Mouse (Mus musculus) kidney, postnatal 0 days (tissue): ENCODE measurements around the gene Tedc1. TPM values are rescaled to one million over a fixed set of nuclear protein-coding genes. Genes with fewer than 3 reads are reported as not detected.

Experiments
- ATAC-seq: fragments of 200-750 bp; cut with Nextera tagmentation; replicated peaks from 2 replicates; pipeline ENCODE4 v1.8.0; 2017; ENCODE audit warnings: low read depth, moderate number of reproducible peaks, moderate TSS enrichment, moderate library complexity; ENCODE audit not compliant: low FRiP score
- DNase-seq: peaks from one replicate; pipeline ENCODE4 v3.0.0-alpha.2; 2016; ENCODE audit warnings: low spot score
- H3K27ac ChIP-seq: fragments of 300-500 bp; sonication (generic); 2 replicates; pipeline ENCODE4 v1.5.1; 2014; ENCODE audit warnings: mild to moderate bottlenecking
- H3K27me3 ChIP-seq: fragments of 300-500 bp; sonication (generic); 2 replicates; pipeline ENCODE4 v1.6.1; 2014; ENCODE audit warnings: low read length, mixed read lengths; ENCODE audit not compliant: insufficient read depth
- H3K36me3 ChIP-seq: fragments of 300-500 bp; sonication (generic); 2 replicates; pipeline ENCODE4 v1.6.1; 2014; ENCODE audit warnings: low read length, mixed read lengths; ENCODE audit not compliant: insufficient read depth
- H3K4me1 ChIP-seq: fragments of 300-500 bp; sonication (generic); replicated peaks from 2 replicates; pipeline ENCODE4 v1.6.1; 2014; ENCODE audit warnings: antibody characterized with exemption, low read length, mixed read lengths; ENCODE audit not compliant: insufficient read depth
- H3K4me2 ChIP-seq: fragments of 300-500 bp; sonication (generic); 2 replicates; pipeline ENCODE4 v1.6.1; 2014; ENCODE audit warnings: mild to moderate bottlenecking, low read length, moderate library complexity, mixed read lengths
- H3K4me3 ChIP-seq: fragments of 300-500 bp; sonication (generic); replicated peaks from 2 replicates; pipeline ENCODE4 v1.5.1; 2014; ENCODE audit warnings: low read depth, low read length
- H3K9ac ChIP-seq: fragments of 300-500 bp; sonication (generic); 2 replicates; pipeline ENCODE4 v1.6.1; 2014; ENCODE audit warnings: low read depth, low read length
- H3K9me3 ChIP-seq: fragments of 300-500 bp; sonication (generic); replicated peaks from 2 replicates; pipeline ENCODE4 v1.6.1; 2016; ENCODE audit warnings: low read length, inconsistent platforms, mixed read lengths
- CTCF ChIP-seq: IDR thresholded peaks from 2 replicates; pipeline ENCODE4 v1.5.1; 2016; ENCODE audit warnings: antibody characterized with exemption, low read depth, mild to moderate bottlenecking, moderate library complexity
- WGBS: fragments of 180-500 bp; shearing (Covaris S2); extraction: QIAGEN DNeasy Blood & Tissue Kit; methylation state at CpG from one replicate; pipeline ENCODE4 v1.1.7; 2014; 5-methylcytosine and 5-hydroxymethylcytosine counted together
- polyA plus RNA-seq: library from polyadenylated mRNA; unstranded; fragments of >200 nt; fragmentation: Nextera tagmentation; extraction: Ambion mirVana; gene quantifications from 2 replicates; pipeline ENCODE4 v1.2.1, GENCODE M21; 2015

Tedc1 gene
- polyA plus RNA-seq, 1 experiment from 2014 or later, result 14.8 TPM

GRCm38 (mm10) chr12:113133861-113134403 lies 22.3 kb upstream of the Tedc1 start:
- Histone ChIP-seq H3K27ac (no peak overlapping the region), H3K4me2 (no peak overlapping the region), H3K4me1 (no peaks in the 10 kb centered on the region), H3K4me3 (no peak overlapping the region), H3K9ac (no peak overlapping the region), H3K36me3 (peaks cover 85% of the 10 kb centered on the region), H3K27me3 (no peaks in the 10 kb centered on the region), H3K9me3 (no peaks in the 10 kb centered on the region)
- no peak for DNase-seq
- no peak for TF ChIP-seq CTCF
- 71% methylated on average over 5 of the region's 5 CpGs for WGBS
- ATAC-seq, result no peak

GRCm38 (mm10) chr12:113134502-113134901 lies 21.7 kb upstream of the Tedc1 start:
- Histone ChIP-seq H3K9me3 (no peaks in the 10 kb centered on the region), H3K36me3 (peaks cover 79% of the 10 kb centered on the region), H3K4me1 (peaks cover 4% of the 10 kb centered on the region; the same call in 1 of the 2 replicates), H3K27me3 (no peaks in the 10 kb centered on the region), H3K27ac (no peak overlapping the region), H3K9ac (no peak overlapping the region), H3K4me3 (no peak overlapping the region), H3K4me2 (no peak overlapping the region)
- ATAC-seq (no peak), DNase-seq (no peak)
- 93% methylated on average over 4 of the region's 4 CpGs for WGBS
- TF ChIP-seq CTCF, result no peak

GRCm38 (mm10) chr12:113135401-113135800 lies 20.8 kb upstream of the Tedc1 start:
- ATAC-seq, result no peak
- Histone ChIP-seq H3K9me3 (no peaks in the 10 kb centered on the region), H3K36me3 (peaks cover 70% of the 10 kb centered on the region), H3K27me3 (no peaks in the 10 kb centered on the region), H3K4me1 (peaks cover 8% of the 10 kb centered on the region; the same call in 1 of the 2 replicates), H3K9ac (no peak overlapping the region), H3K4me3 (no peak overlapping the region), H3K4me2 (no peak overlapping the region), H3K27ac (no peak overlapping the region)
- no peak for DNase-seq
- WGBS, result 88% methylated on average over 7 of the region's 7 CpGs
- TF ChIP-seq CTCF, result no peak

GRCm38 (mm10) chr12:113136492-113137020 lies 19.7 kb upstream of the Tedc1 start:
- WGBS, result 79% methylated on average over 17 of the region's 17 CpGs
- no peak for ATAC-seq

GRCm38 (mm10) chr12:113137260-113138213 lies 18.7 kb upstream of the Tedc1 start:
- H3K27ac ChIP-seq, result no peak overlapping the region
- no peak overlapping the region for H3K9ac ChIP-seq
- no peaks in the 10 kb centered on the region for H3K27me3 ChIP-seq
- H3K36me3 ChIP-seq, result peaks cover 49% of the 10 kb centered on the region
- no peaks in the 10 kb centered on the region for H3K9me3 ChIP-seq
- ATAC-seq, result no peak
- no peak overlapping the region for H3K4me2 ChIP-seq
- H3K4me3 ChIP-seq, result no peak overlapping the region
- no peak for DNase-seq
- WGBS, result 90% methylated on average over 18 of the region's 18 CpGs
- H3K4me1 ChIP-seq, result peaks cover 27% of the 10 kb centered on the region
- no peak for TF ChIP-seq CTCF

More at GRCm38 (mm10) chr12:113136492-113137020, 19.7 kb upstream of the Tedc1 start:
- Histone ChIP-seq H3K4me1 (peaks cover 18% of the 10 kb centered on the region), H3K9ac (no peak overlapping the region), H3K4me3 (no peak overlapping the region), H3K4me2 (no peak overlapping the region), H3K36me3 (peaks cover 59% of the 10 kb centered on the region), H3K27me3 (no peaks in the 10 kb centered on the region), H3K9me3 (no peaks in the 10 kb centered on the region), H3K27ac (no peak overlapping the region)
- TF ChIP-seq CTCF, result no peak
- no peak for DNase-seq

- Histone ChIP-seq H3K27me3 (no peaks in the 10 kb centered on the region), H3K4me3 (no peak overlapping the region), H3K4me2 (no peak overlapping the region), H3K36me3 (peaks cover 43% of the 10 kb centered on the region), H3K9ac (no peak overlapping the region), H3K4me1 (peaks cover 33% of the 10 kb centered on the region), H3K9me3 (no peaks in the 10 kb centered on the region), H3K27ac (no peak overlapping the region)
- no peak for ATAC-seq
- no peak for TF ChIP-seq CTCF
- DNase-seq, result no peak
- WGBS, result 69% methylated on average over 6 of the region's 6 CpGs
Observed at GRCm38 (mm10) chr12:113138291-113138690, 17.9 kb upstream of the Tedc1 start.
